Mouse (Mus musculus): ENCODE measurements around the gene Cypt14.
"Not testable (repeated sequence)": the region's sequence is repeated elsewhere in the genome, so short reads cannot be mapped to it uniquely, and the experiment has no call there.

The Cypt14 gene

GRCm38 (mm10) chrX:39863504-39863903 is at the start of gene Cypt14:
Cypt14 (minus strand) TSS chrX:39863604.
- DNase-seq, result not testable (repeated sequence)
